Mouse (Mus musculus) heart, postnatal 14 days (tissue): Measurements from ENCODE around the gene Etfa. TPM values are rescaled to one million over a fixed set of nuclear protein-coding genes. Genes with fewer than 3 reads are reported as not detected.

Experiments used
- DNase-seq, 2 experiments: peaks; one replicate each; pipeline ENCODE4 v3.0.0; 2021 to 2022
- intact Hi-C: fragments of 180-260 bp; cut with DNase I; formaldehyde crosslinking; loops from one replicate; pipeline ENCODE4 v1.15.1; 2025
- total RNA-seq, 2 experiments: library from RNA; stranded (reverse); gene quantifications; 2 replicates each; pipeline ENCODE4 v1.2.3; 2021

Etfa gene
- total RNA-seq, 2 experiments from 2014 or later, result 719 to 730 TPM

GRCm38 (mm10) chr9:55432306-55433289 lies 79.4 kb downstream of the Etfa start:
- intact Hi-C loops, result no loop called here
- no peak for DNase-seq

- DNase-seq, result no peak
- intact Hi-C loops, result no loop called here
Observed at GRCm38 (mm10) chr9:55430133-55430532, 81.9 kb downstream of the Etfa start.

GRCm38 (mm10) chr9:55429242-55429975 lies 82.6 kb downstream of the Etfa start:
- intact Hi-C loops, result loop anchor here (2.0 kb wide), 2 partner anchors 107 to 489 kb away; no protein-coding TSS in a partner anchor
- peak; percentile 61 to 76 for DNase-seq

GRCm38 (mm10) chr9:55425271-55425810 lies 86.7 kb downstream of the Etfa start:
- intact Hi-C loops, result no loop called here
- DNase-seq, result no peak

GRCm38 (mm10) chr9:55423451-55424424 lies 88.3 kb downstream of the Etfa start:
- DNase-seq, result no peak
- intact Hi-C loops, result no loop called here

- no peak for DNase-seq
- intact Hi-C loops, result no loop called here
Observed at GRCm38 (mm10) chr9:55421786-55422185, 90.3 kb downstream of the Etfa start.

GRCm38 (mm10) chr9:55411154-55411553 lies 100.9 kb downstream of the Etfa start:
- intact Hi-C loops, result no loop called here
- no peak for DNase-seq

GRCm38 (mm10) chr9:55410430-55410829 lies 101.6 kb downstream of the Etfa start:
- intact Hi-C loops, result no loop called here

GRCm38 (mm10) chr9:55409833-55410232 lies 102.2 kb downstream of the Etfa start:
- no peak for DNase-seq
- intact Hi-C loops, result no loop called here

More at GRCm38 (mm10) chr9:55410430-55410829, 101.6 kb downstream of the Etfa start:
- DNase-seq, result no peak

- intact Hi-C loops, result no loop called here
- DNase-seq, result no peak
Observed at GRCm38 (mm10) chr9:55408851-55409250, 103.2 kb downstream of the Etfa start.

- intact Hi-C loops, result no loop called here
- DNase-seq, result no peak
Observed at GRCm38 (mm10) chr9:55406773-55407172, 105.3 kb downstream of the Etfa start.

GRCm38 (mm10) chr9:55404976-55405702 lies 106.9 kb downstream of the Etfa start:
- DNase-seq, result no peak

More at GRCm38 (mm10) chr9:55404976-55405702, 106.9 kb downstream of the Etfa start:
- intact Hi-C loops, result no loop called here

Other genes with a start within 250 kb of the Etfa start
- 1 to 10 TPM in 1 of 2 experiments, under 1 TPM in 1; 0.49 to 2.0 TPM for gene Nrg4, start 185.4 kb downstream of the Etfa start, total RNA-seq
- 1 to 10 TPM; 1.1 to 1.2 TPM for gene Tmem266, start 185.3 kb downstream of the Etfa start, total RNA-seq
- under 1 TPM in 1 of 2 experiments, not detected in 1; 0.15 TPM for gene Isl2, start 26.4 kb upstream of the Etfa start, total RNA-seq